Mouse (Mus musculus) hindbrain, embryonic 16.5 days (tissue): ENCODE results near the gene Pus7l. TPM values are rescaled to one million over a fixed set of nuclear protein-coding genes. Genes with fewer than 3 reads are reported as not detected.
"Not testable (repeated sequence)": the region's sequence is repeated elsewhere in the genome, so short reads cannot be mapped to it uniquely, and the experiment has no call there.

ENCODE experiments used
- ATAC-seq: fragments of 200-750 bp; cut with Nextera tagmentation; 2 replicates; pipeline ENCODE4 v1.8.0; 2017; ENCODE audit warnings: moderate TSS enrichment, moderate library complexity
- H3K27ac ChIP-seq: fragments of 300-500 bp; sonication (generic); 2 replicates; pipeline ENCODE4 v1.5.1; 2014; ENCODE audit warnings: low read depth, mild to moderate bottlenecking, control low read depth, low read length, moderate library complexity
- H3K27me3 ChIP-seq: fragments of 300-500 bp; sonication (generic); replicated peaks from 2 replicates; pipeline ENCODE4 v1.6.1; 2014; ENCODE audit warnings: low read length; ENCODE audit not compliant: control insufficient read depth, insufficient read depth
- H3K36me3 ChIP-seq: fragments of 300-500 bp; sonication (generic); 2 replicates; pipeline ENCODE4 v1.6.1; 2014; ENCODE audit warnings: mild to moderate bottlenecking, low read length, moderate library complexity, mixed read lengths; ENCODE audit not compliant: control insufficient read depth, insufficient read depth
- H3K4me1 ChIP-seq: fragments of 300-500 bp; sonication (generic); 2 replicates; pipeline ENCODE4 v1.6.1; 2014; ENCODE audit warnings: low read depth, low read length; ENCODE audit not compliant: control insufficient read depth, insufficient read depth
- H3K4me2 ChIP-seq: fragments of 300-500 bp; sonication (generic); 2 replicates; pipeline ENCODE4 v1.6.1; 2014; ENCODE audit warnings: mild to moderate bottlenecking, low read length, control low read depth, moderate library complexity
- H3K4me3 ChIP-seq: fragments of 300-500 bp; sonication (generic); 2 replicates; pipeline ENCODE4 v1.5.1; 2014; ENCODE audit warnings: mild to moderate bottlenecking, low read length, control low read depth, moderate library complexity
- H3K9ac ChIP-seq: fragments of 300-500 bp; sonication (generic); 2 replicates; pipeline ENCODE4 v1.6.1; 2014; ENCODE audit warnings: low read depth, mild to moderate bottlenecking, control low read depth, low read length, moderate library complexity
- H3K9me3 ChIP-seq: fragments of 300-500 bp; sonication (generic); 2 replicates; pipeline ENCODE4 v1.6.1; 2014; ENCODE audit warnings: mild to moderate bottlenecking, low read length, moderate library complexity; ENCODE audit not compliant: control insufficient read depth
- WGBS: fragments of 180-500 bp; shearing (Covaris S2); extraction: QIAGEN DNeasy Blood & Tissue Kit; methylation state at CpG from one replicate; pipeline ENCODE4 v1.1.7; 2014; 5-methylcytosine and 5-hydroxymethylcytosine counted together
- polyA plus RNA-seq: library from polyadenylated mRNA; unstranded; fragments of >200 nt; fragmentation: Nextera tagmentation; extraction: Ambion mirVana; gene quantifications from 2 replicates; pipeline ENCODE4 v1.2.1, GENCODE M21; 2015

Pus7l gene
- polyA plus RNA-seq, 1 experiment from 2014 or later = 6.1 TPM

DNA sequence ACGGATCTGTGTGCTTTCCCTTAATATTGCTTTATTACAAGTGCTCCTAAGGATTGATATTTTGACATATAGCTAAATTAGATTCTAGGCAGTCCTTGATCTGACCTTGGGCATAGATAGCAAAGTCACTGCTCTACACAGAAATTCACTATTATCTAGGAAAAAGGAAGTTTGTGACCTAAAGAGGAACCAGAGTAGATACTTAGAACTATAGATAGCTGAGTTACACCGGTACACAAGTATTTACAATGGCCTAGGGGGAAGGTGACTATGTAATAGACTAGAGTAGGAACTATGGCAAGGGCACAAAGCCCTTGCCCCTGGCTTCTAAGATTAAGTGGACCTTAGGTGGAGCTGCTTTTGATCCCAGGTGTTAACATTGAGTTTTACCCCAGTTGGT is 55.3 kb downstream of the Pus7l start:
- H3K27me3 ChIP-seq, H3K9ac ChIP-seq, H3K36me3 ChIP-seq, H3K4me3 ChIP-seq, H3K27ac ChIP-seq, H3K4me1 ChIP-seq, ATAC-seq, H3K4me2 ChIP-seq, H3K9me3 ChIP-seq: not testable (repeated sequence)
- WGBS = 93% methylated on average over 2 of the region's 2 CpGs

DNA sequence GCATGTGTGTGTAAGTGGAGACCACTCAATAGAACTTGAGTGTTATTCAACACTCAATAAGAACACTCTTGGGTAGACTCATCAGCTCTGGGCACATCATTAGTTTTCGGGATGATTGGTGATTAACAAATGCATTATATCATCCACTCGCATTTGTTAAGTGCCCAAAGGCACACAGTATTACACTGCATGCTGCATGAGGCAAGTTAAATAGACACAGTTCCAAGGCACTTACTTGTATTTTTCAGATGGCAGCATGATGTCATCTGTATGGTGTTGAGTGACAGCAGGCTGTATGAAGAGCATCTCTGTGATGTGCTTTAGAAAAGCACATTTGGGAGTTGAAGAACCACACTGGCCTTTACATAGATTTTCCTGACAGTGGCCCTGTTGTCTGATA is 60.8 kb downstream of the Pus7l start:
- H3K27ac ChIP-seq = no peak overlapping the region
- H3K27me3 ChIP-seq = no peaks in the 10 kb centered on the region
- 66% methylated on average over 2 of the region's 2 CpGs for WGBS
- H3K9ac ChIP-seq = no peak overlapping the region
- no peak overlapping the region for H3K4me3 ChIP-seq
- peaks cover 3% of the 10 kb centered on the region; the same call in 1 of the 2 replicates for H3K4me1 ChIP-seq
- ATAC-seq = no peak
- no peak overlapping the region for H3K4me2 ChIP-seq
- H3K36me3 ChIP-seq = no peaks in the 10 kb centered on the region
- no peaks in the 10 kb centered on the region for H3K9me3 ChIP-seq

DNA sequence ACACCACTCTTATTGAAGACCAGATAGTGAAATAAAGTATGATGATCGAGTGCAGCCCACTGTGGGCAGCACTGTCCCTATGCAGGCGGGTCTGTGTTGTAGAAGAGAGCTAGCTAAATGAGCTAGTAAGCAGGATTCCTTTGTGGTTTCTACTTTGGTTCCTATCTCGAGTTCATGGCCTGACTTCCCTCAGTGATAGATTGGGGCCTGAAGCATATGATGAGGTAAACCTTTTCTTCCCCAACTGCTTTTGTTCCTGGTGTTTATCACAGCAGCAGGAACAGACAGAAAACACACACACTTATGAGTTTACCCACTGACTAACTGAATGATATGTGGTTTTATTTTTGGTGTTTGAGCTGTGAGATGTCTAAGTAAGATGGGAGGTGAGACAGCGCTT is 62.6 kb downstream of the Pus7l start:
- peaks cover 3% of the 10 kb centered on the region; the same call in 1 of the 2 replicates for H3K4me1 ChIP-seq
- ATAC-seq = no peak
- H3K36me3 ChIP-seq = no peaks in the 10 kb centered on the region
- no peak overlapping the region for H3K27ac ChIP-seq
- no peaks in the 10 kb centered on the region for H3K27me3 ChIP-seq
- no peak overlapping the region for H3K9ac ChIP-seq
- WGBS = 92% methylated on average over 4 of the region's 4 CpGs
- H3K4me3 ChIP-seq = no peak overlapping the region
- H3K4me2 ChIP-seq = no peak overlapping the region
- no peaks in the 10 kb centered on the region for H3K9me3 ChIP-seq

DNA sequence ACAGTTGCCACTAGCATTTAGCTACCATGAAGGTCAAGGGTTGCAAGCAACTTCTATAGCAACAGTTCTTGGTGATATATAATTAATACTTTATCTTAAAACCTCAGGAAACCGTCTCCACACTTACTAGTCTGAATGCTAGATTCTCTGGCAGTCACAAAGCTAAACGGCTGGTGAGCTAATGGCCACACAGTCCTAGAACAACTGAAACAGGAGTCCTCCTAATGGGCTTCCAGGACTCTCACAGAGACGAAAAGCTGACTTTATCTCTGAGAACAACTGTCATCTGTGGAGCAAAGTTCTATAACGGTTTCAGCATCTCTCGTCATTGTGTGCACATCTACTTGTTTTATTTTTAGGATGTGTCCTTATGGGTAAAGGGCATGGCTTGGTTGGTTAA is 63.1 kb downstream of the Pus7l start:
- Histone ChIP-seq H3K4me2 (no peak overlapping the region), H3K4me3 (no peak overlapping the region), H3K9me3 (no peaks in the 10 kb centered on the region), H3K27ac (no peak overlapping the region), H3K27me3 (no peaks in the 10 kb centered on the region), H3K36me3 (no peaks in the 10 kb centered on the region), H3K4me1 (peaks cover 3% of the 10 kb centered on the region; the same call in 1 of the 2 replicates), H3K9ac (no peak overlapping the region)
- ATAC-seq = no peak
- 77% methylated on average over 5 of the region's 5 CpGs for WGBS

DNA sequence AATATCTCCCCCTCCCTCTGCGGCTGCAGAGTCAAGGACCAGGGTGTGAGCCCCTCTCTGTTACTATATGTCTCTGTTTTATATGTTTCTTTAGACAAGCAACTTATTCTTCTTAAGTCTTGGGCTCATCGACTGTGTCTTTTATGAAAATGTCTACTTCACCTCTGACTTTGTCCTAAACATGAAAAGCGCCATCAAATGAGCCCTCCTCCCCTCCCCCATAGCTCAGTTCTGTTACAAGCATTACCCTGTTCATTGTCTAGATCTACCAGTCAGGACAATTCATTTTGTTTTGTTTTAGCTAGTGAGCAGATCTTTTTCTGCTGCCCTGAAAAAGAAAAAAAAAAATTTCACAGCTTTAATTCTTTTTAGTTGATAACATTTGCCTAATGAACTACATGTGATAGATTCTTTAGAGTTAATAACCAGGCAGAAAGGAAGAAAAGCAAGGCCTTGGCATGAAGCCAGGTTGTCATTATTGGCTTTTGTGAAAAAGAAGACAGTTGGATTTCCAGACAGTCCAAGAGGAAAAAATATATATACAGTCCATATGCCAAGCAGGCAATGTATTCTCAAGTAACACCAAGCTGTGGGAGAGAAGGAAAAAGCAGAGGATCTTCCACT is 63.7 kb downstream of the Pus7l start:
- peaks cover 3% of the 10 kb centered on the region; the same call in 1 of the 2 replicates for H3K4me1 ChIP-seq
- no peaks in the 10 kb centered on the region for H3K9me3 ChIP-seq
- no peak overlapping the region for H3K9ac ChIP-seq
- 55% methylated on average over 3 of the region's 3 CpGs for WGBS
- H3K4me2 ChIP-seq = no peak overlapping the region
- ATAC-seq = no peak
- no peaks in the 10 kb centered on the region for H3K36me3 ChIP-seq
- H3K27ac ChIP-seq = no peak overlapping the region
- H3K4me3 ChIP-seq = no peak overlapping the region
- no peaks in the 10 kb centered on the region for H3K27me3 ChIP-seq

DNA sequence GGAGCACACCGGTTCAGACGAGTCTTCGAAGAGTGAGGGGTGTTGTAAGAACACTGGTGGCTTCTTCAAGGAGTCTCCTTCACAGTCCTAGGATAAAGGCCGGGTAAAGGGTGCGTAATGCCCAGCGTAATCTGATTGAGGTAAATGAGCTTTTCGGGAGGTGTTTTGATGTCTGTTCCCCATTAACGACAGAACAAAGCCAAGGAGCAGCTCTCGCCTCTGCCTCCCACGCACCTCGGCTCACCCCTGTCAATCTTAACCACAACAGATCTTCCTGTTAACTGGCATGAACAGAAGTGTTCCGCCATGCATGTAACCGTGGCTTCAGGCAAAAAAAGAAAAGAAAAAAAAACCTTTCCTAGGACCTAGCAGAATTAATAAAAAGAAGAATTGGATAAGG is 64.6 kb downstream of the Pus7l start:
- no peaks in the 10 kb centered on the region for H3K27me3 ChIP-seq
- no peaks in the 10 kb centered on the region for H3K36me3 ChIP-seq
- 0 out of 2 replicates have a peak overlapping the region, but pooled peaks have one; percentile 8 for H3K4me2 ChIP-seq
- no peak for ATAC-seq
- H3K27ac ChIP-seq = no peak overlapping the region
- H3K9ac ChIP-seq = no peak overlapping the region
- H3K4me3 ChIP-seq = no peak overlapping the region
- peaks cover 3% of the 10 kb centered on the region; the same call in 1 of the 2 replicates for H3K4me1 ChIP-seq
- 31% methylated on average over 13 of the region's 13 CpGs for WGBS
- H3K9me3 ChIP-seq = no peaks in the 10 kb centered on the region

DNA sequence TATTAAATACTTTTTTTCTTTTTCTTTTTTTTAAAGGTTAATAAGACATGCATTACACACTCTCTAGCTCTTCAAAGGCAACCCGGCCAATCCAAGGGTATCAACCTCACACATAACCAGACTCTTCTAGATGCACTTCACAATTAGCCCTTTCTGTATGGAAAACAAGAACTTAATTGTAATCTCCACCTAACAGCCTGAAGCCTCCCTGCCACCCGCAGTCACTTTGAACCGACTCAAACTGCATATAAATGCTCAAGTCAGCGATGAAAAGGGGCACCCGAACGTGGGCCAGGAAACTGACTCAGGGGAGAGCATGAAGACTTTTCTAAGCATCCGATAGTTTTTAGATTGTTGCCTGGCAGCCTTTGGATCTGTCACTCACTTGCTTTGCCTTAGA is 66.1 kb downstream of the Pus7l start:
- Histone ChIP-seq H3K4me1 (peaks cover 3% of the 10 kb centered on the region; the same call in 1 of the 2 replicates), H3K27me3 (no peaks in the 10 kb centered on the region), H3K4me3 (no peak overlapping the region), H3K36me3 (no peaks in the 10 kb centered on the region), H3K4me2 (no peak overlapping the region), H3K9ac (no peak overlapping the region), H3K9me3 (no peaks in the 10 kb centered on the region), H3K27ac (no peak overlapping the region)
- ATAC-seq = peak; percentile 68
- 19% methylated on average over 7 of the region's 7 CpGs for WGBS

DNA sequence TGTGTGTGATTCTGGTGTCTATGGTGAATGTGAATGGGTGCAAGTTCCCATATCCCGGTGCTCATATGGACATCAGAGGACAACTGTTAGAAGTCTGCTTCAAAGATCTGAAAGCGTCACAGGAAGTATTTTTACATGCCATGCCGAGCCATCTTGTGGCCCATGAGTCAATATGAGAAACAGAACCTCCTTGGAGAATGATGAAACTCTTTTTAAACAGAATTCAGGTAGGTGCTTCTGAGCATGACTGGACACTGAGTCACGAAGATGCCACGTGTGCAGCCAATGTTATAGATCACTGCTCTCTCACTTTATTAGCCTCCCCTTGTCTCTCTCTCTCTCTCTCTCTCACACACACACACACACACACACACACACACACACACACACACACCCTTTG is 67.4 kb downstream of the Pus7l start:
- Histone ChIP-seq H3K4me1 (peaks cover 3% of the 10 kb centered on the region; the same call in 1 of the 2 replicates), H3K27me3 (no peaks in the 10 kb centered on the region), H3K36me3 (no peaks in the 10 kb centered on the region), H3K9ac (no peak overlapping the region), H3K4me2 (no peak overlapping the region), H3K4me3 (no peak overlapping the region), H3K27ac (no peak overlapping the region), H3K9me3 (no peaks in the 10 kb centered on the region)
- no peak for ATAC-seq
- WGBS = 83% methylated on average over 5 of the region's 5 CpGs
